Mouse (Mus musculus) central nervous system, embryonic 18 days (tissue): ENCODE measurements around the gene Ryr1. TPM values are rescaled to one million over a fixed set of nuclear protein-coding genes. Genes with fewer than 3 reads are reported as not detected.

Experiments
- polyA plus RNA-seq: library from polyadenylated mRNA; depleted of rRNA; stranded (reverse); fragments of >200 nt; gene quantifications from 2 replicates; pipeline ENCODE4 v1.2.3, GENCODE M21; 2012; rRNA removed

The Ryr1 gene
- 12.3 and 12.4 TPM in 2 replicates for polyA plus RNA-seq

GRCm38 (mm10) chr7:29124970-29125369, at the start of gene Ryr1:
Ryr1 (minus strand) TSS chr7:29125179.

DNA sequence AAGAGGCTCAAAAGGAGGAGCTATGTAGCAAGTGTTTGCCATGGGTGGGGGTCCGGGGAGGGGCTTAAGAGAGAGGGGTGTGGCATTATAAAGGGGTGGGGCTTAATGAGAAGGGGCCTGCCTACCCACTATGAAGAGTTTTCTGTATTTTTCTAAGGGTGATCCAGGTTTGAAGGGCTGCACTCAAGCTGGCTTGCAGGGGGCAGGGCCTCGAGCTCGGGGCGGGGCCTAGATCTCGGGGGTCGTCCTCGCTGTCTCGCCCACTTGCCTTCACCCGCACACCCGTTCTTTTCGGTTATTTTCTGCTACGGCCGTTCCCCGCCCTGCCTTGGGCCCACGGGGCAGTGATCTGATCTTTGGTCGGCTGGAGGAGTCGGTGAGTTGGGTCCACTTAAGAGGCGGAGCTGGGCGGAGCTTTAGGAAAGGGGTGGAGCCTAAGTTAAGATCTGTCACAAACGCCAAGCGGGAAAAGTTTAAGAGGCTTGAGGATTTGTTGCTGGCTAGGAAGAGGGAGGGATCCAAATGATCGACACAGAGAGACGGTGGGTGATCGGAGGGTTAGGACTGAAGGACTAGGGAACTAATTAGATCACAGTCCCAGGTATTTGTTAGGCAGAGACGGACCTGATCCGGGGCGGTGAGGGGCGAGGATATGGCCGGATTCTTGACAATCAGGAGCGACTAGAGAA, 45.2 kb upstream of the Ryr1 start, which contains the start of the genes Ggn and Spred3:
Gene Ggn (plus strand): TSS at position 145 of the 689 bp plus-strand sequence.
Gene Spred3 (minus strand): TSS at position 346 of the 689 bp plus-strand sequence.

DNA sequence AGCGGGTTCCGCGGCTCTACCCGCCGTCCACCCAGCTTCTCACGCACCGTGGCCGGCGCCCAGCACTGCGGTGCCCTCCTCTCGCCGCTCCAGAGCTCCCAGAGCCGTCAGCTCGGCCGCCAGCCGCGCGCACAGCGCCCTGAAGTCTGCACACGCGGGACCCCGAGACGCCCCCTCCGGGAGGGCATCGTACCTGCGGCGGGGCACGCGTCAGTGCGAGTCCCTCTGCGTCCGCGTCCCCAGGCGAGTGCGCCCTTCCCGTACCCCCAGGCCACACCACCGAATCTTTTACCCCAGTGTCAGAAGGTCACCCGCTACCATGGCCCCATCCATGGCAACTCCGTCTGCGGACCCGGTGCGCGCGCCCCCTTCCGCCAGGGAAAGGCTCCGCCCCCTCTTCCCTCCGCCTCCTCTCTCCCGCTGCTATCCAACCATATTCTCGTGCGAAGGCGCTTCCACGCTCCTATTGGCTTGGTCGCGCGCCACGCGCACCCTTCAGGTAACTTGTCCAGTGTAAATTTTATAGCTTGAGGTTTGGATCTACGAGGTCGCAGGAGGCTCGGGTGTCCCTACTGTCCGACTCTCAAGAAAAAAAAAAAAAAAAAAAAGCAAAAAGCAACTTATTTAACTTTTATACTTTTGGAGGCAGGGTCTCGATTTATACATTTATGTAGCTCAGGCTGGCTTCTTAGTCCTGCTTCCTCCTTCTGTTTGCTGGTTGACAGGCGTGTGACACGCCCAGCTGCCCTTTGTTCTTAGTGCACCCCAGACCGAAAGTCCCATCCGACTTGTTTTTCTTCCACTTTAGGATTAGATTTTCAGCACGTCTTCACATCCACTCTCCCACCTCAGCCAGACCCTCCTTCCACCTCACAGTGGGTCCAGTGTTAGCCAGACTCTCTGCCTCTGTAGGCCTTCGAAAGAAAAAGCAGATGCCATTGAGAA, 31.1 kb upstream of the Ryr1 start, which contains the start of gene Fam98c:
Gene Fam98c (minus strand): TSS at position 397 of the 945 bp plus-strand sequence.

GRCm38 (mm10) chr7:29134693-29135386, 9.9 kb upstream of the Ryr1 start, which contains the start of gene Rasgrp4:
Rasgrp4 (plus strand) TSS chr7:29134851.

GRCm38 (mm10) chr7:28981651-28982273, 143.2 kb downstream of the Ryr1 start, which contains the start of the genes Eif3k and Map4k1:
Eif3k (minus strand) TSS chr7:28981864.
Map4k1 (plus strand) TSS chr7:28982050.

DNA sequence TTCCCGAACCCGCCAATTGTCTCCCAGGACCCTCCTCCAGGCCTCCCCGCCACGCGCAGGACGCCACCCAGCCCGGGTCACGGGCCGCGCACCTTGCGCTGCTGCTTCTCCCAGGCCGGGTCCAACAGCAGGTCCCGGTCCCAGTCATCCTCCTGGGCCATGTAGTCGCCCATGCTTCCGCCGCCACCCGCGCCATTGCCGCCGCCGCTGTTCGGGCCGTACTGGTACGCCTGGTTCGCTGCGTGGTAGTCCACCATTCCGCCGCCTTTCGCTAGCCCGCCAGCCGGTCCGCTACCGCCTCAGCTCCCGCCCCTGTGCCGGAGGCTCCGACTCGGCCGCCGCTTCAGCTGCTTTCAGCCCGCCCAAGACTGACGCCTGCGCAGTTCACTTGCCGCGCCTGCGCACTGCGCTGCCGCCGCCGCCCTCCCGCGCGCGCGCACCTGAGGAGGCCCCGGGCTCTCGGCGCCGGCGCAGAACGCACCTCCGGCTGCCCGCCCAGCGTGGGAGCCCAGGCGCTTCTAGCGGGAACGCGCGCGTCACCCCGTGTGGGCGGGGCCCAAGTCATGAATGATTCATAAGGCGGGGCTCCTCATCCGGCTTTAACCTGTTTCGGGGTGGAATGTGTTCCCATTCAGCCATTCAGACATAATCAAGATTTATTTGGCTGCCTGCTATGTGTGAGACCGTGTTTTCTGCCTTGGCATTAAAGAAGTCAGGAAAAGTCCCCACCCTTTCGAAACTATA, 162.9 kb downstream of the Ryr1 start, which contains the start of gene Actn4:
Gene Actn4 (minus strand): TSS at position 414 of the 744 bp plus-strand sequence.

Other genes with a start within 250 kb of the Ryr1 start
- 0.22 and 0.25 TPM in 2 replicates for gene Capn12, start 243.8 kb downstream of the Ryr1 start, polyA plus RNA-seq
- 120 and 134 TPM in 2 replicates for gene Actn4, start 162.8 kb downstream of the Ryr1 start, polyA plus RNA-seq
- 377 and 381 TPM in 2 replicates for gene Eif3k, start 143.3 kb downstream of the Ryr1 start, polyA plus RNA-seq
- 12.9 and 14.6 TPM in 2 replicates for gene Map4k1, start 143.1 kb downstream of the Ryr1 start, polyA plus RNA-seq
- gene Rasgrp4, start 9.7 kb upstream of the Ryr1 start, polyA plus RNA-seq = 3.1 and 4.0 TPM in 2 replicates
- 27.0 and 27.4 TPM in 2 replicates for gene Fam98c, start 31.1 kb upstream of the Ryr1 start, polyA plus RNA-seq
- gene Ggn, start 45.0 kb upstream of the Ryr1 start, polyA plus RNA-seq = 0.41 and 0.43 TPM in 2 replicates
- gene Spred3, start 45.2 kb upstream of the Ryr1 start, polyA plus RNA-seq = 26.7 and 27.6 TPM in 2 replicates
- 245 and 257 TPM in 2 replicates for gene Psmd8, start 55.5 kb upstream of the Ryr1 start, polyA plus RNA-seq
- 12.7 and 13.0 TPM in 2 replicates for gene Catsperg1, start 88.9 kb upstream of the Ryr1 start, polyA plus RNA-seq
- gene Kcnk6, start 107.3 kb upstream of the Ryr1 start, polyA plus RNA-seq = 0.74 and 0.91 TPM in 2 replicates
- gene Yif1b, start 113.2 kb upstream of the Ryr1 start, polyA plus RNA-seq = 66.8 and 73.6 TPM in 2 replicates
- 0.19 and 1.2 TPM in 2 replicates for gene 2200002D01Rik, start 123.3 kb upstream of the Ryr1 start, polyA plus RNA-seq
- gene Spint2, start 156.7 kb upstream of the Ryr1 start, polyA plus RNA-seq = 57.9 and 58.2 TPM in 2 replicates
- gene Ppp1r14a, start 164.1 kb upstream of the Ryr1 start, polyA plus RNA-seq = 3.5 and 4.5 TPM in 2 replicates
- gene Dpf1, start 178.8 kb upstream of the Ryr1 start, polyA plus RNA-seq = 116 and 152 TPM in 2 replicates